Mouse (Mus musculus) fat pad, adult 2 months (tissue): ENCODE measurements around the gene Dusp2.

Experiments
- DNase-seq: peaks from one replicate; pipeline ENCODE4 v3.0.0-alpha.2; 2011; ENCODE audit warnings: low read depth, low spot score; ENCODE audit errors: extremely low read depth

The Dusp2 gene

GRCm38 (mm10) chr2:127322671-127323285, 13.2 kb upstream of the Dusp2 start:
- no peak for DNase-seq

- DNase-seq, result no peak
These were observed 12.3 kb upstream of the Dusp2 start for GRCm38 (mm10) chr2:127323667-127324066.

- no peak for DNase-seq
These were observed 11.5 kb upstream of the Dusp2 start for GRCm38 (mm10) chr2:127324456-127324855.

- no peak for DNase-seq
These were observed 7.7 kb upstream of the Dusp2 start for GRCm38 (mm10) chr2:127328090-127328851.

GRCm38 (mm10) chr2:127332807-127333570, 3.0 kb upstream of the Dusp2 start:
- DNase-seq, result no peak

GRCm38 (mm10) chr2:127333945-127334603, 1.9 kb upstream of the Dusp2 start:
- DNase-seq, result no peak

- no peak for DNase-seq
These were observed 849 bp upstream of the Dusp2 start for GRCm38 (mm10) chr2:127335078-127335541.

GRCm38 (mm10) chr2:127336497-127336832, 506 bp downstream of the Dusp2 start:
- no peak for DNase-seq

- DNase-seq, result no peak
These were observed 926 bp downstream of the Dusp2 start for GRCm38 (mm10) chr2:127336885-127337284.

- DNase-seq, result no peak
These were observed 1.6 kb downstream of the Dusp2 start for GRCm38 (mm10) chr2:127337531-127337930.

- DNase-seq, result no peak
These were observed 2.1 kb downstream of the Dusp2 start for GRCm38 (mm10) chr2:127338012-127338411.

- no peak for DNase-seq
These were observed 2.5 kb downstream of the Dusp2 start, which contains the start of gene Astl for GRCm38 (mm10) chr2:127338416-127338815. Gene Astl (plus strand): TSS chr2:127338639.

- DNase-seq, result no peak
These were observed 2.9 kb downstream of the Dusp2 start for GRCm38 (mm10) chr2:127338833-127339232.

- no peak for DNase-seq
These were observed 3.3 kb downstream of the Dusp2 start for GRCm38 (mm10) chr2:127339262-127339661.

- no peak for DNase-seq
These were observed 5.2 kb downstream of the Dusp2 start for GRCm38 (mm10) chr2:127341159-127341558.

- DNase-seq, result no peak
These were observed 10.4 kb downstream of the Dusp2 start for GRCm38 (mm10) chr2:127346334-127346733.

GRCm38 (mm10) chr2:127347147-127347985, 11.4 kb downstream of the Dusp2 start:
- no peak for DNase-seq

- DNase-seq, result no peak
These were observed 17.9 kb downstream of the Dusp2 start for GRCm38 (mm10) chr2:127353881-127354280.

GRCm38 (mm10) chr2:127362459-127363281, 26.7 kb downstream of the Dusp2 start, which contains the start of gene Adra2b:
Gene Adra2b (plus strand): TSS chr2:127363208.
- no peak for DNase-seq
